Mouse (Mus musculus): ENCODE measurements at regions not wholly inside any gene's neighbourhood (a gene's known extent, or its start where the extent isn't known, plus 50 kb on each side); places are given as distances from the start of the nearest gene placed in this dataset.

DNA sequence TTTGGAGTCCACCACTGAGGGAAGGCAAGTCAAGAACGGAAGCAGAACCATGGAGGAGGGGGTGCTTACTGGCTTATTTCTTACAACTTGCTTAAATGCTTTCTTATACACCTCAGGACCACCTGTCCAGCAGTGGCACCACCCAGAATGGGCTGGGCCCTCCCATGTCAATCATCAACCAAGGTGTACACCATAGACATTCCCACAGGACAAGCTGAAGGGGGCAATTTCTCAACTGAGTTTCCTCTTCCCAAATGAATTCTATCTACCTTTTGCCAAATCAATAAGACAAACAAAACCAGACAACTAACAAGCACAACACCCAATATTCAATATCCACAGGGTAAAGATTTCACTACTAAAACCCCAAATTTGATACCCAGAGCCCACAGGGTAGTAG lies 709.6 kb upstream of the Tmem132c start:
- TF ChIP-seq JUN (IDR thresholded peaks at IDR 0.05; ENCODE audit: insufficient read depth, low read depth, low read length), result no peak
- TF ChIP-seq SMC3 (IDR thresholded peaks at IDR 0.05; ENCODE audit: low read depth, low read length), result no peak
- TF ChIP-seq TCF12 (IDR thresholded peaks at IDR 0.05; ENCODE audit: low read depth, low read length), result no peak
- no peak for TF ChIP-seq SIN3A (IDR thresholded peaks at IDR 0.05; ENCODE audit: low read length)
- TF ChIP-seq ETS1 (conservative IDR thresholded peaks at IDR 0.05; ENCODE audit: low read depth, low read length), result no peak
- TF ChIP-seq POLR2AphosphoS2 (IDR thresholded peaks at IDR 0.05; ENCODE audit: low read depth, low read length), result no peak
- no peak for TF ChIP-seq BHLHE40 (IDR thresholded peaks at IDR 0.05; ENCODE audit: low read depth, low read length)
- TF ChIP-seq USF2 (conservative IDR thresholded peaks at IDR 0.05; ENCODE audit: low read depth, low read length), result no peak
- TF ChIP-seq ZC3H11A (IDR thresholded peaks at IDR 0.05; ENCODE audit: low read depth, low read length), result no peak
- no peak for TF ChIP-seq MAZ (IDR thresholded peaks at IDR 0.05; ENCODE audit: low read depth, low read length)
- no peak for TF ChIP-seq TBP (conservative IDR thresholded peaks at IDR 0.05; ENCODE audit: low read depth, low read length)
- TF ChIP-seq MAX (IDR thresholded peaks at IDR 0.05; ENCODE audit: low read length), result no peak
- TF ChIP-seq CHD2 (IDR thresholded peaks at IDR 0.05; ENCODE audit: low read length), result no peak
- TF ChIP-seq RCOR1 (conservative IDR thresholded peaks at IDR 0.05; ENCODE audit: low read depth, low read length), result no peak
- TF ChIP-seq ZMIZ1 (IDR thresholded peaks at IDR 0.05; ENCODE audit: low read depth, low read length), result no peak
- TF ChIP-seq MAFK (IDR thresholded peaks at IDR 0.05; ENCODE audit: insufficient replicate concordance, low read length), result no peak
- no peak for TF ChIP-seq E2F4 (IDR thresholded peaks at IDR 0.05; ENCODE audit: insufficient replicate concordance, low read depth, low read length)
- no peak for TF ChIP-seq MXI1 (IDR thresholded peaks at IDR 0.05; ENCODE audit: low read depth, low read length)
- dilution Hi-C loops (cut with MboI; ENCODE audit: extremely low pct_ligation_motif_present, extremely low pct_unique_long_range_greater_than_20kb, low sequenced_read_pairs), result no loop called here
- H3K4me1 ChIP-seq (ENCODE audit: control insufficient read depth in 1 of 2, insufficient read depth in 2 of 2), result no peaks in the 10 kb centered on the region
- no peak overlapping the region for H3K4me2 ChIP-seq (ENCODE audit: insufficient read depth, low read depth, poor library complexity, severe bottlenecking)
- peaks cover 48% of the 10 kb centered on the region for H3K9me3 ChIP-seq (replicated peaks; ENCODE audit: low read length)
- in situ Hi-C loops (cut with MboI; ENCODE audit: low pct_ligation_motif_present, low pct_unique_long_range_greater_than_20kb, low sequenced_read_pairs), result no loop called here
- no peak overlapping the region for H3K4me3 ChIP-seq (replicated peaks in 1 of 3; ENCODE audit: low read depth in 2 of 3, low read length in 2 of 3, poor library complexity in 1 of 3)
- DNase-seq (ENCODE audit: extremely low read depth), result no peak
- no peaks in the 10 kb centered on the region for H3K79me2 ChIP-seq (replicated peaks; ENCODE audit: control insufficient read depth, extremely low read depth, insufficient read depth, poor library complexity, severe bottlenecking)
- H3K36me3 ChIP-seq (replicated peaks in 1 of 2; ENCODE audit: control insufficient read depth in 1 of 2, insufficient read depth in 1 of 2, low read length in 1 of 2), result no peaks in the 10 kb centered on the region
- no peak overlapping the region for H3K9ac ChIP-seq (ENCODE audit: insufficient read depth, low read depth)
- no peaks in the 10 kb centered on the region for H3K27me3 ChIP-seq (replicated peaks)
- H3K27ac ChIP-seq (ENCODE audit: insufficient read depth, low read depth), result no peak overlapping the region

DNA sequence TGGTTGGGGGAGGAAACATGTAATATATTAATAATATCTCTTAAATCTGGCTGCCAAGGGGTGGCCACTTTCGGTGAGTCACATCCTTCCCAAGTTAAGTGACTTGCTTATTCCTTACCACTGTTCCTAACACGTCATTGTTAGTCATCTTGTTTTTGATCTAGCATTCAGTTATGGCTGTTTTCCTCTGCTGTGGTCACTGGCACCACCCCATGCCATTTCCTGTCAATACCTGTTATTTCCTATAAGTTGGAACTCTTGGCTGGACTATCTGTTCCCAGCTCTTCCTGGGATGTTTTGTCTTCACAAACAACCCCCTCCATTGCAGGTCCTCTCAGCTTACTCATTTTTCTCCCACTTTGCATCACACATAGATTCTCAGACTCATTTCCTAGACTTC lies 703.5 kb upstream of the Tmem132c start:
- Histone ChIP-seq H3K27ac (ENCODE audit: insufficient read depth, low read depth) (no peak overlapping the region), H3K36me3 (replicated peaks in 1 of 2; ENCODE audit: control insufficient read depth in 1 of 2, insufficient read depth in 1 of 2, low read length in 1 of 2) (no peaks in the 10 kb centered on the region), H3K4me2 (ENCODE audit: insufficient read depth, low read depth, poor library complexity, severe bottlenecking) (no peak overlapping the region), H3K27me3 (replicated peaks) (no peaks in the 10 kb centered on the region), H3K9ac (ENCODE audit: insufficient read depth, low read depth) (no peak overlapping the region), H3K79me2 (replicated peaks; ENCODE audit: control insufficient read depth, extremely low read depth, insufficient read depth, poor library complexity, severe bottlenecking) (no peaks in the 10 kb centered on the region), H3K4me1 (ENCODE audit: control insufficient read depth in 1 of 2, insufficient read depth in 2 of 2) (no peaks in the 10 kb centered on the region), H3K9me3 (replicated peaks; ENCODE audit: low read length) (peaks cover 48% of the 10 kb centered on the region), H3K4me3 (replicated peaks in 1 of 3; ENCODE audit: low read depth in 2 of 3, low read length in 2 of 3, poor library complexity in 1 of 3) (no peak overlapping the region)
- no peak for DNase-seq (ENCODE audit: extremely low read depth)
- dilution Hi-C loops (cut with MboI; ENCODE audit: extremely low pct_ligation_motif_present, extremely low pct_unique_long_range_greater_than_20kb, low sequenced_read_pairs) (no loop called here), in situ Hi-C loops (cut with MboI; ENCODE audit: low pct_ligation_motif_present, low pct_unique_long_range_greater_than_20kb, low sequenced_read_pairs) (no loop called here)
- TF ChIP-seq RCOR1 (conservative IDR thresholded peaks at IDR 0.05; ENCODE audit: low read depth, low read length) (no peak), BHLHE40 (IDR thresholded peaks at IDR 0.05; ENCODE audit: low read depth, low read length) (no peak), TCF12 (IDR thresholded peaks at IDR 0.05; ENCODE audit: low read depth, low read length) (no peak), CTCF (conservative IDR thresholded peaks at IDR 0.05 in 1 of 2, IDR thresholded peaks at IDR 0.05 in 1 of 2; ENCODE audit: low read depth in 2 of 2, low read length in 2 of 2) (no peak), ZNF384 (IDR thresholded peaks at IDR 0.05; ENCODE audit: low read depth, low read length) (no peak), TBP (conservative IDR thresholded peaks at IDR 0.05; ENCODE audit: low read depth, low read length) (no peak), PAX5 (IDR thresholded peaks at IDR 0.05; ENCODE audit: low read length) (no peak), MXI1 (IDR thresholded peaks at IDR 0.05; ENCODE audit: low read depth, low read length) (no peak), EP300 (IDR thresholded peaks at IDR 0.05; ENCODE audit: low read length) (no peak), JUN (IDR thresholded peaks at IDR 0.05; ENCODE audit: insufficient read depth, low read depth, low read length) (no peak), MAZ (IDR thresholded peaks at IDR 0.05; ENCODE audit: low read depth, low read length) (no peak), ETS1 (conservative IDR thresholded peaks at IDR 0.05; ENCODE audit: low read depth, low read length) (no peak), MAFK (IDR thresholded peaks at IDR 0.05; ENCODE audit: insufficient replicate concordance, low read length) (no peak)

All from CH12.LX (cell line).